Mouse (Mus musculus) urinary bladder, postnatal 4 days (tissue): ENCODE results near the gene Crp.

Experiments used
- DNase-seq, 2 experiments: peaks; one replicate each; pipeline ENCODE4 v3.0.0; 2021 to 2022; ENCODE audit warnings: low spot score in 2 of 2

The Crp gene

GRCm38 (mm10) chr1:172697844-172698243 lies at the start of gene Crp:
Crp (plus strand) TSS chr1:172698055.
- DNase-seq: no peak

DNA sequence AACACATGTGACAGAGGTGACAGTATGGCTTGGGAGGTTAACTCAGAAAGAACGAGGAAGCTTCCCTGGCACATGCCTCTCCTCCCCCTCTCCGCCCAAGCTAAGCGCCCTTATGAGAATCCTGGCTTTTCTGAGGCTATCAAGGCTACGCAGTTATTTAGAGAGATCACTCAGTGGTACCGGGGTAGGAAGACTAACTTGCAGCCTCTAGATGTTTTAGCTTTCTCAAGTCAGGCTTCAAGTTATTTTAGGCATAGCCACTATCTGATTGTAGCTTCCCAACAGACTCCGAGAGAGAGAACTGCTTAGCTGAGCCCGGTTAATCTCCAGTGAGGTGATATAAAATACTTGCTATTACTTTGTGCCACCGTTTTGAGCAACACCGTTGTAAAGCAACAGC lies 48.5 kb upstream of the Crp start:
- no peak for DNase-seq

GRCm38 (mm10) chr1:172650519-172651287 lies 47.2 kb upstream of the Crp start:
- DNase-seq: no peak

DNA sequence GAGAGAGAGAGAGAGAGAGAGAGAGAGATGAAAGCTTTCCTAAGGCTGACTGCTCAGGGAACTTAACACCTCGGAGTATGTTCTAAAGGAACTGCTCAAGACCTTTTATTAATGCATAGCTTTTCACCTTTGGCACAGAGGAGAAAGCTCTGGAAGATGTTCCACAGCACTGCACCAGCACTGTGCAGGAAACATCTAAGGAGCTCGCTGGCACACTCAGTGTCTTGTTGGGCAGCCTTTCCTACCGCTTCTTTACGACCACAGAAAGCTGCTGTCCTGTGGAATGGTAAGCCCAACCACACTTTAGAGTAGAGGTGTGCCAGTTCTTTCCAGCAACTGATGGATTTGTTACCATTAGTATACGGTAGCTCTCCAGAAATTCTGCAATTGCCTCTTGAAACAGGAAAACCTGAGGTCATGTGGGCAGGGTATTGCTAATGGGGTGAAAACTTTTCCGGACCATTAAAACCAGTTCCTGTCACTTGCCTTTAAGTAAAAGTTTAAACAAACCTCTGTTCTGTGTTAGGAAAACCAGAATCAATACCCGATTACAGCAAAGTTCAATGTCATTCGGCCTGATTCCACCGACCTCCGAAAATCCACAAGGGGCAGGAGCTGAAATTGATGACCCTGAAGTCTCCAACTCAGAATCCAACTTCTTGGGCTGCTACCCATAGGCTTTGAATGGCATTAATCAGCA lies 46.4 kb upstream of the Crp start:
- no peak for DNase-seq

DNA sequence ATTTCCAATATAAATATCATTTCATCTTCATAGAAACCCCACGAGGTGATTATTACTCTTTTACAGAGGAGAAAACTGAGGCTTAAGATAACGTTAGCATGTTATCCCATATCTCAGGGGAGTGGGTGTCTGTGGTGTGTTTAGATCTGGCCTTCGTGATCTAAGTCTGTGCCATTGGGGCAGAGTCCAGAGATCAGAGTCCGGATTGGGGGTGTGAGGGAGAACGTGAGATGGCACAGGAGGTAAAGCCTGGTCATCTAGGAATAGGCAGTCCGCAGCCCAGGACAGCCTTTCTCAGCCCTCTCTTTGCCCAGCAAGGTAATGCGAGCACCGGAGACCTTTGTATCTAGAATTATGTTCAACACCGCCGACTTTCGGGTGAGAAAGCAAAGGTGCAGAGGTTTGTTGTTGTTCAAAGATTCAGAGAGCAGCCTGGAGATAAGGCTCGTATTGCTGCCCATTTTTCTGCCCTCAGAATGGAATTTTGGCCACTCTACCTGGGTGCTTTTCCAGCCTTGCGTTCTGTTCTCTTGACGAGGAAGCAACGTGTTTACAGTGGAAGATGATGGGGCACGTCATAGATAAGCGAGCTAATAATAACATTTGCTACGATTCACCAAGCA lies 45.7 kb upstream of the Crp start:
- DNase-seq: no peak

DNA sequence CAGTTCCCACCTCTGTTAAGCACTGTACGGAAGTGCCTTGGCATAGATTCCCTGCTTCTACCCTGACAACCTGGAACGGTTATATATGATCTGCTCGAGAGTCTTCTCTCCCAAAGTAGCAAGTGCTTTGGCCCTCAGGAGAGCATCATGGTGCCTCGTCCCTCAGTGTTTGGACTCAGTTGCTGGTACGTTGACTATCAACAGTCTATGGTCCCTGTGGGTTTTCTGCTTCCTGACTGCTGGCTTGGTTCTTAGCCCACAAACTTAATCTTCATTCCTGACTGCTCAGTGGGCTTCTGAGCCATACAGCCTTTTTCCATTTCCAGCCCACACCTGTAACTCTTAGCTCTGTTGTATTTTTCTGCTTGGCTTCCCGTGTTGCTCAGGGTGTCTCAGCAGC lies 44.0 kb upstream of the Crp start:
- DNase-seq: no peak

DNA sequence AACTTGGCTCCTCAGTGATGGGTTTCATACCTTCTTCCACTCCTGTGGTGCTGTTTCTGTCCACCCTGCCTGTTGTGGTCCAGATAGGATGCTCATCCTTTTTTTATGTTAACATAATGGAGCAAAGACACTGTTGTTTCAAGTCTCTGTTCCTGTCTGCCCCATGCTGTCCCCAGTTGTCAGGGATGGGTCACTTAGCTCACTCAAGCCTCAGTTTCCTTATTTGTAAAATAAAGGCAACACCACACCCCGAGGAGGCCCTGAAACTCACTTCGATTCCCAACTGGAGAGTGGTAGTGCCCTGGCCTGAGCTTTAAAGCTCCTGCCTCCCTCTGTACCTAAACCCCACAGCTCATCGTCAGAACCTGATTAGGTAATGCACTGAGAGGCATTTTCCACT lies 40.6 kb upstream of the Crp start:
- no peak for DNase-seq

- no peak for DNase-seq
Measured at GRCm38 (mm10) chr1:172659688-172660087, 38.2 kb upstream of the Crp start.

DNA sequence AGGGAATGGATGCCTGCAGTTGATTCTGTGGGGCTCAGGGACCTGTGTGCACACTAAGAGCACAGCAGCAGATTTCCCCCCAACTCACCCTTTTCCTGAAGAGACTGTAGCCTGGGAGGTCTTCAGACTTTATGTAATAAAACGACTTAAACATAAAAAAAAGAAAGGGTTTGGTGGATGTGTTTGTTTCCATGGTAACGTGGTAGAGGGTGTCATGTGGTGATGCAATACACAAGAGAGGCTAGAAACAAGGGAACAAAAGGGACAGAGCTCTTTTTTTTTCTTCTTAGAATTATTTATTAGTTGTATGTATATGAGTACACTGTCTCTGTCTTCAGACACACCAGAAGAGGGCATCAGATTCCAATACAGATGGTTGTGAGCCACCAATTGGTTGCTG lies 32.4 kb upstream of the Crp start:
- no peak for DNase-seq

GRCm38 (mm10) chr1:172667597-172667996 lies 30.3 kb upstream of the Crp start:
- DNase-seq: no peak

- no peak for DNase-seq
Measured at GRCm38 (mm10) chr1:172670716-172671115, 27.1 kb upstream of the Crp start.

- no peak for DNase-seq
Measured at GRCm38 (mm10) chr1:172680742-172681141, 17.1 kb upstream of the Crp start.

- DNase-seq: no peak
Measured at GRCm38 (mm10) chr1:172683551-172683950, 14.3 kb upstream of the Crp start.

DNA sequence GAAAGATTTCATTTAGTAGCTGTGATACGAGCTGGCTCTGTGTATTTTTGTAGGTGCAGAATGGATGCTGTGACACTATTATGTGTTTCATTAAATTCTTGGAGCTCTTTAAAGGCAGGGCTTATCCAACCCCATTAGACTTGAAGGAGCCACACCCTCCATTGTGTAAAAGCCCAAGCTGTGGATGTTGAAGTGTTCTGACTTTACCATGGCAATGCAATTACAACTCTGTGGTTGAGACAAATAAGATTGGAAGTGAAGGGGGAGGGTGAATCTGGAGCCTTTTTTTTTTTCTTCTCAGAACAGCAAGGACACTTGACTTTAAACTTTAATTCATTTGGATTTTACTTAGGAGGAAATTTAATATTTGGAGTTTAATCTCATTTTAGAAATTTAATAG lies 13.9 kb upstream of the Crp start:
- no peak for DNase-seq

DNA sequence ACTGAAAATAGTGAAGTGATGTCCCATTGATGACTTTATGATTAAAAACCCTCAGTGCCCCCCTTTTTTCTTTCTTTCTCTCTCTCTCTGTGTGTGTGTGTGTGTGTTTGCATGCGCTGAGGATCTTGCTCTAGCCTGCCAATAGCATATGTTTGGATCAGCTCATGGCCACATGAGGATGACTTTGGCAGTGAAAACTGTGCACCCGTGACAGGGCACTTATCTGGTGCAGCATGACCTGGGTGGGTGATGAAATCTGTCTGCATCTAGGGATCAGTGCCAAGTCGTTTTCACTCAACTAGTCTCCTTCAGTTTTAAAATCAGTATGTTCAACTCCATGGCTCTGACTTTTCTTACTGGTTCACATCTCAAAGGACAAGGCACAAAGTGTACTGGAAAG lies 12.7 kb upstream of the Crp start:
- DNase-seq: no peak

GRCm38 (mm10) chr1:172697422-172697821 lies 433 bp upstream of the Crp start:
- DNase-seq: no peak

GRCm38 (mm10) chr1:172700814-172701213 lies 3.0 kb downstream of the Crp start:
- no peak for DNase-seq

GRCm38 (mm10) chr1:172701381-172701780 lies 3.5 kb downstream of the Crp start:
- DNase-seq: no peak

- no peak for DNase-seq
Measured at GRCm38 (mm10) chr1:172701901-172702300, 4.0 kb downstream of the Crp start.

DNA sequence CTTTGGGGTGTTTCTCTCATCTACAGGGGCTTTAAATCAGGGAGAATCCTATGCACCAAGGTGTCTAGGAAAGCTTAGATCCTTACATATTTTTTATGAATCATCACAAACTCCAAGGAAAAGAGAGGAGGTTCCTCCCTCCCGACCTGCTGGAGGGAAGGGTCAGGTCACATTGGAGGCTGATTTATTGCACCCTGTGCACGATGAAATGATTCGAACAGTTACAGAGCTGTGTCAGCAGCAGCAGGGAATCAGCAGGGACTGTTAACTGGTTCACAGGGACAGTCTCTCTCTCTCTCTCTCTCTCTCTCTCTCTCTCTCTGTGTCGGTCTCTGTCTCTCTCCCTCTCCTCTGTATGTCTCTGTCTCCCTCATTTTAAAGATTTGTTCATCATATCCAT lies 6.9 kb downstream of the Crp start:
- no peak for DNase-seq

GRCm38 (mm10) chr1:172706243-172706642 lies 8.4 kb downstream of the Crp start:
- no peak for DNase-seq

- DNase-seq: no peak
Measured at GRCm38 (mm10) chr1:172709788-172710350, 12.0 kb downstream of the Crp start.

DNA sequence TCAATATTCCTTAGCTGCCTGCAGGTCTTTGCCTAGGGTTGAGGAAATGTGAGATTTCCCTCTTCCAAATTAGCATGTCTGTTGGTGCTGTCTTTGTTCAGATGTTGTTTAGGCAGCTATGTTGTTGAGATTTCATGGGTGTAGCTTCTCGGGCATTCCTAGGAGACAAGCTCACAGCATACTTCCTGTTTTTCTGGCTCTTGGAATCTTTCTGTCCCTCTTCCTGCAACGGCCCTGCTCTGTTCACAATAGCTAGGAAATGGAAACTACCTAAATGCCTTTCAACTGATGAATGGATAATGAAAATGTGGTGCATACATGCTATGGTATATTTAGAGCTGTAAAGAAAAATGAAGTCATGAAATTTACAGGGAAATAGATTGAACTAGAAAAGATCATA lies 13.5 kb downstream of the Crp start:
- DNase-seq: no peak
